Mouse (Mus musculus) heart, postnatal 4 days (tissue): ENCODE measurements around the gene Cryab. TPM values are rescaled to one million over a fixed set of nuclear protein-coding genes. Genes with fewer than 3 reads are reported as not detected.

Experiments used
- DNase-seq: peaks from one replicate; pipeline ENCODE4 v3.0.0; 2021
- total RNA-seq, 2 experiments: library from RNA; stranded (reverse); gene quantifications; 2 replicates each; pipeline ENCODE4 v1.2.3; 2021

The Cryab gene
- total RNA-seq, 2 experiments from 2014 or later = 1,184 to 1,197 TPM

GRCm38 (mm10) chr9:50797641-50798040 lies 46.5 kb downstream of the Cryab start:
- DNase-seq = no peak

DNA sequence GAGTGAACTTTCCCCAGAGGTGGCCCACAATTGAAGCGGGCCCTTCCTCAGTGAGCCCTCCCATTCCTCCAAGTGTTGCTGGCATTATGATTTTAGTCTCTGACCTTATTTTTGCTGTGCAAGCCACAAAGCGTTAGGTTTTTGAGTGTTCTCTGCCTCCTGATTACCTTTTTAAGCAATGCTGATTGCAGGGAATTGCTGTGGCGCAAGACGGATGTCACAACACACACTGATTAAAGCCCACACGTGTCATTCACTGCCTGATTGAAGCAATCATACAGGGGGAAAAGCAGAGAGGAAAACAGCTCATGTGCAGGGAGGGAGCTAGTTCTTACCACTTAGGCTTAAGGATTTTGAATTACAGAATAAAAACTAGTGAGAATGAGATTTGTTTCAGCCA lies 47.2 kb downstream of the Cryab start:
- no peak for DNase-seq

DNA sequence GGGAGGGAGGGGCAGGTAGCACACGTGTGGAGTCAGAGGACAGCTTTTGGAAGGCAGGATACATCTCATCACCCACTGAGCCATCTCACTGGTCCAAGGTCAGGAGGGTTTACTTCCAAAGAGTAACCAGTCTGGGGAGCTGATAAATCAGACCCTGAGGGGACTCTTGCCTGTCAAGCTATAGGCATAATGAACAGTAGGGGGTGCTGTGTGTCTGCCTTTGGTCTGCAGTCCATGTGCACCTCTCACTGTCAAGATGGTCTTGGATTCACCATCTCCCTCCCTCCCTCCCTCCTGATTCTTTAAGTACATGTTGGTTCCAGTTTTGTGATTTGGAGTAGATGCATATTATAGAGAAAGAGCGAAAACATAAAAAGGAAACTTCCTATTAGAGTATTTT lies 49.9 kb downstream of the Cryab start:
- DNase-seq = peak; percentile 56

DNA sequence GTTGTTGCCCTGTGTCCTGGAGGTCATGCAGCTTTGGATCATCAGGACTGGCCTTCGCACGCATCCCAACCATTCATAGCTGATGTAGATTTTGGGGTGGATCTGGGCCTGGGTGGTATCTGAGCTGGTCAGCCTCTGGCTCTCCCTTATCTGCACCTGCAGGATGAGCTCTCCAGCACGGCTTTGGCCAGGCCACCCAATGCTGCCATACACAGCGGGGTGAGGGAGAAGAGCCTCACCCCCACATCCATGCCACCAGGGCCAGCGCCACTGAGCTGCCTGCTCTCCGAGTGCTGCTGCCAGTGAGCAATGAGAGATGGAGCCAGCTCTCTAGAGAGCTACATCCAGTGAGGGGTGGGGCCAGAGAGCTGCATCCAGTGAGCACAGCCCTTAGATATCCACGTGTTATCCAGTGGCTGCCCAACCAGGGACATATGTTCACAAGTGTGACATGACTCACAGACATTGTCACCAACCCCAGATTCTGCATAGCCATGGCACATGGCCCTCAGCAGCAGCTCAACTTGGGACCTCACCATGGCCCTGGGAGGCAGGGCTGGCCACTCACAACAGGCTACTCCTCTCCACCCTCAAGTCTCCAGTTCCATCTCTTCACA lies 52.0 kb downstream of the Cryab start:
- DNase-seq = no peak

Other genes starting within 250 kb of the Cryab start
- gene Pts, start 222.6 kb upstream of the Cryab start, total RNA-seq = 10 to 100 TPM; 27.7 to 36.5 TPM
- 1 to 10 TPM; 1.3 to 2.0 TPM for gene Il18, start 196.5 kb upstream of the Cryab start, total RNA-seq
- under 1 TPM; 0.12 to 0.20 TPM for gene Bco2, start 196.1 kb upstream of the Cryab start, total RNA-seq
- not detected for gene Tex12, start 190.0 kb upstream of the Cryab start, total RNA-seq
- 100 to 1,000 TPM; 664 to 695 TPM for gene Sdhd, start 147.5 kb upstream of the Cryab start, total RNA-seq
- gene Timm8b, start 147.4 kb upstream of the Cryab start, total RNA-seq = 100 to 1,000 TPM; 196 to 216 TPM
- gene Pih1d2, start 134.0 kb upstream of the Cryab start, total RNA-seq = under 1 TPM; 0.59 to 0.69 TPM
- 10 to 100 TPM; 19.0 to 20.3 TPM for gene Nkapd1, start 133.9 kb upstream of the Cryab start, total RNA-seq
- 100 to 1,000 TPM; 278 to 283 TPM for gene Dlat, start 91.5 kb upstream of the Cryab start, total RNA-seq
- 10 to 100 TPM in 1 of 2 experiments, 1 to 10 TPM in 1; 9.9 to 10.1 TPM for gene Dixdc1, start 11.8 kb upstream of the Cryab start, total RNA-seq
- 1 to 10 TPM; 5.2 to 6.3 TPM for gene 2310030G06Rik, start 4.8 kb upstream of the Cryab start, total RNA-seq
- 100 to 1,000 TPM; 130 to 150 TPM for gene Hspb2, start 1.0 kb downstream of the Cryab start, total RNA-seq
- 1 to 10 TPM; 6.0 to 7.1 TPM for gene Fdxacb1, start 16.9 kb downstream of the Cryab start, total RNA-seq
- gene Alg9, start 23.7 kb downstream of the Cryab start, total RNA-seq = 10 to 100 TPM; 14.2 to 14.8 TPM
- 10 to 100 TPM; 10.3 to 11.2 TPM for gene 1110032A03Rik, start 24.2 kb downstream of the Cryab start, total RNA-seq
- gene Ppp2r1b, start 94.0 kb downstream of the Cryab start, total RNA-seq = 10 to 100 TPM; 24.0 to 29.8 TPM